Mouse (Mus musculus) lung, adult 2 months (tissue): ENCODE data around the gene Gm6588. TPM values are rescaled to one million over a fixed set of nuclear protein-coding genes. Genes with fewer than 3 reads are reported as not detected.

Experiments used
- DNase-seq: peaks from one replicate; pipeline ENCODE4 v3.0.0; 2022
- H3K4me1 ChIP-seq: fragments of 200-500 bp; 2 replicates; pipeline ENCODE4 v1.6.1; 2011; ENCODE audit warnings: low read length; ENCODE audit not compliant: control insufficient read depth, insufficient read depth
- H3K4me3 ChIP-seq: fragments of 200-500 bp; replicated peaks from 2 replicates; pipeline ENCODE3; 2011; ENCODE audit warnings: low read depth, mild to moderate bottlenecking, control low read depth, low read length; ENCODE audit errors: extremely low read depth
- CTCF ChIP-seq: fragments of 200-500 bp; IDR thresholded peaks from 2 replicates; pipeline ENCODE4 v1.5.1; 2011; ENCODE audit warnings: mild to moderate bottlenecking, low read length, control low read depth; ENCODE audit not compliant: insufficient read depth
- POLR2A ChIP-seq: fragments of 200-500 bp; IDR thresholded peaks from 2 replicates; pipeline ENCODE4 v1.6.1; 2011; ENCODE audit warnings: low read depth, mild to moderate bottlenecking, control low read depth, low read length, borderline replicate concordance; ENCODE audit errors: extremely low read depth
- WGBS: fragments of 180-500 bp; shearing (Covaris S2); methylation state at CpG from one replicate; pipeline ENCODE4 v1.1.7; 2018; 5-methylcytosine and 5-hydroxymethylcytosine counted together
- polyA plus RNA-seq: library from polyadenylated mRNA; depleted of rRNA; stranded (reverse); fragments of >200 nt; gene quantifications from 2 replicates; pipeline ENCODE4 v1.2.3, GENCODE M21; 2012

The Gm6588 gene
- polyA plus RNA-seq, 1 experiment: not detected

GRCm38 (mm10) chr5:112466331-112466730, 17.1 kb downstream of the Gm6588 start:
- Histone ChIP-seq H3K4me1 (no peaks in the 10 kb centered on the region), H3K4me3 (no peak overlapping the region)
- DNase-seq: no peak
- TF ChIP-seq CTCF: no peak
- no peak for TF ChIP-seq POLR2A
- 43% methylated on average over 6 of the region's 6 CpGs for WGBS

- DNase-seq: no peak
- Histone ChIP-seq H3K4me3 (no peak overlapping the region), H3K4me1 (peaks cover 9% of the 10 kb centered on the region)
- no peak for TF ChIP-seq CTCF
- no peak for TF ChIP-seq POLR2A
- 72% methylated on average over 4 of the region's 4 CpGs for WGBS
These were observed 19.9 kb downstream of the Gm6588 start for GRCm38 (mm10) chr5:112468986-112469581.

- no peak for TF ChIP-seq POLR2A
- peak; percentile 63 for TF ChIP-seq CTCF
- peak; percentile 27 for DNase-seq
- 60% methylated on average over 6 of the region's 6 CpGs for WGBS
- no peak overlapping the region for H3K4me3 ChIP-seq
- peaks cover 9% of the 10 kb centered on the region for H3K4me1 ChIP-seq
These were observed 20.9 kb downstream of the Gm6588 start for GRCm38 (mm10) chr5:112470144-112470543.

GRCm38 (mm10) chr5:112473453-112473852, 24.2 kb downstream of the Gm6588 start:
- Histone ChIP-seq H3K4me3 (no peak overlapping the region), H3K4me1 (peaks cover 9% of the 10 kb centered on the region)
- TF ChIP-seq CTCF (no peak), POLR2A (no peak)
- 15% methylated on average over 6 of the region's 6 CpGs for WGBS
- DNase-seq: peak; percentile 17

- 29% methylated on average over 19 of the region's 19 CpGs for WGBS
- DNase-seq: no peak
- TF ChIP-seq CTCF (no peak), POLR2A (no peak)
- Histone ChIP-seq H3K4me1 (no peaks in the 10 kb centered on the region), H3K4me3 (no peak overlapping the region)
These were observed 32.8 kb downstream of the Gm6588 start for GRCm38 (mm10) chr5:112481946-112482410.

GRCm38 (mm10) chr5:112482551-112482950, 33.3 kb downstream of the Gm6588 start:
- WGBS: 53% methylated on average over 13 of the region's 13 CpGs
- H3K4me3 ChIP-seq: no peak overlapping the region
- TF ChIP-seq CTCF (no peak), POLR2A (no peak)

GRCm38 (mm10) chr5:112483030-112483429, 33.8 kb downstream of the Gm6588 start:
- 66% methylated on average over 8 of the region's 8 CpGs for WGBS
- no peak for DNase-seq
- Histone ChIP-seq H3K4me1 (no peaks in the 10 kb centered on the region), H3K4me3 (no peak overlapping the region)
- TF ChIP-seq POLR2A (no peak), CTCF (no peak)

More at GRCm38 (mm10) chr5:112482551-112482950, 33.3 kb downstream of the Gm6588 start:
- no peaks in the 10 kb centered on the region for H3K4me1 ChIP-seq
- DNase-seq: no peak

- WGBS: 54% methylated on average over 13 of the region's 13 CpGs
- TF ChIP-seq POLR2A: no peak
- TF ChIP-seq CTCF: no peak
- Histone ChIP-seq H3K4me3 (no peak overlapping the region), H3K4me1 (no peaks in the 10 kb centered on the region)
- DNase-seq: no peak
These were observed 35.9 kb downstream of the Gm6588 start for GRCm38 (mm10) chr5:112484924-112485715.

- 43% methylated on average over 5 of the region's 5 CpGs for WGBS
- H3K4me3 ChIP-seq: no peak overlapping the region
- H3K4me1 ChIP-seq: no peaks in the 10 kb centered on the region
- no peak for TF ChIP-seq POLR2A
- TF ChIP-seq CTCF: no peak
- DNase-seq: no peak
These were observed 37.2 kb downstream of the Gm6588 start for GRCm38 (mm10) chr5:112486415-112486814.
